Mouse (Mus musculus) CD8-positive naive resting alpha-beta T cell, adult 2 months (primary cell): ENCODE data around the gene Scrt2.

Source experiments
- DNase-seq, 2 experiments: peaks; one replicate each; pipeline ENCODE4 v3.0.0; 2022; ENCODE audit warnings: low read depth in 2 of 2, low spot score in 2 of 2

Scrt2 gene

GRCm38 (mm10) chr2:152142571-152142970 is 61.2 kb downstream of the Scrt2 start:
- no peak for DNase-seq

- no peak for DNase-seq
Measured at GRCm38 (mm10) chr2:152143279-152144157, 62.2 kb downstream of the Scrt2 start, which contains the start of gene Tcf15. Gene Tcf15 (plus strand): TSS chr2:152143561.

GRCm38 (mm10) chr2:152144158-152144450 is 62.8 kb downstream of the Scrt2 start:
- no peak for DNase-seq

GRCm38 (mm10) chr2:152144501-152144900 is 63.2 kb downstream of the Scrt2 start:
- no peak for DNase-seq
